Mouse (Mus musculus) macrophage (primary cell): Measurements from ENCODE around the gene A030014E15Rik. TPM values are rescaled to one million over a fixed set of nuclear protein-coding genes. Genes with fewer than 3 reads are reported as not detected.
"Not testable (repeated sequence)": the region's sequence is repeated elsewhere in the genome, so short reads cannot be mapped to it uniquely, and the experiment has no call there.

Experiments
- H3K27ac ChIP-seq: fragments of 350-480 bp; formaldehyde crosslinking; 2 replicates; pipeline ENCODE4 v1.9.0; 2021
- H3K36me3 ChIP-seq: fragments of 350-480 bp; formaldehyde crosslinking; 2 replicates; pipeline ENCODE4 v1.9.0; 2021; ENCODE audit errors: inconsistent target
- H3K4me3 ChIP-seq: fragments of 350-480 bp; formaldehyde crosslinking; 2 replicates; pipeline ENCODE4 v1.9.0; 2021; ENCODE audit errors: inconsistent target
- H3K79me2 ChIP-seq: fragments of 350-480 bp; formaldehyde crosslinking; 2 replicates; pipeline ENCODE4 v1.9.0; 2021; ENCODE audit errors: inconsistent target
- WGBS: methylation state at CpG from one replicate; pipeline ENCODE4 v1.1.7; 2026; ENCODE audit warnings: inconsistent platforms; ENCODE audit not compliant: missing documents; 5-methylcytosine and 5-hydroxymethylcytosine counted together
- polyA plus RNA-seq: library from polyadenylated mRNA; stranded (reverse); fragments of 250-400 nt; gene quantifications from 3 replicates; pipeline ENCODE4 v1.2.4, GENCODE M21; 2018; ENCODE audit warnings: inconsistent platforms
- total RNA-seq, 78 experiments: library from RNA; depleted of rRNA; stranded (reverse); fragments of 250-400 nt; gene quantifications; 1 replicate in 9 of 78; 2 replicates in 24 of 78; 3 replicates in 43 of 78; 4 replicates in 2 of 78; pipeline ENCODE4 v1.2.4; 2018; ENCODE audit warnings: inconsistent platforms in 56 of 78

Gene A030014E15Rik
- not detected for total RNA-seq (2018; cell fraction: chromatin; rRNA removed)
- total RNA-seq (2018; cell fraction: cytosol; rRNA removed): not detected
- total RNA-seq (2018; cell fraction: nucleus; rRNA removed): not detected
- not detected in 3 replicates for polyA plus RNA-seq

DNA sequence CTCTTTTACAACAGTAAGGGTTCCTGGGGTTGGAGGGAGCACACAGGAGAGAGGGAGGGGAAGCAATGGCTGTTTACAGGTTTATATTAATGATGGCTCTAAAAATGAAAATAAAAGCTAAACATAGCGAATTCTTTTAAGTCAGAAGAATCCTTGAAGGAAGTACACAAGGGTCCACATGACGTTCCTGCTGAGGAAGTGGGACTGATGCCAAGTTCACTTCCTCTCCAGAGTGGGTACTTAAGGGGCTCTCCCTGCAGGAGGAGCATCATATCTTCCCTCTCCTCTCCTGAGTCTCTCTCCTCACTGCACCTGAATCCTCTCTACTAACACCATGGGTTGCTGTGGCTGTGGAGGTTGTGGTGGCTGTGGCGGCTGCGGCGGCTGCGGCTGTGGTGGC, at the start of gene A030014E15Rik:
Gene A030014E15Rik (plus strand): TSS at position 268 of the 400 bp plus-strand sequence.
- WGBS: 38% methylated on average over 2 of the region's 6 CpGs
- Histone ChIP-seq H3K27ac (no peak within 1 kb of the TSS), H3K79me2 (no peaks in the 10 kb centered on the region), H3K36me3 (no peaks in the 10 kb centered on the region), H3K4me3 (no peak within 1 kb of the TSS)

DNA sequence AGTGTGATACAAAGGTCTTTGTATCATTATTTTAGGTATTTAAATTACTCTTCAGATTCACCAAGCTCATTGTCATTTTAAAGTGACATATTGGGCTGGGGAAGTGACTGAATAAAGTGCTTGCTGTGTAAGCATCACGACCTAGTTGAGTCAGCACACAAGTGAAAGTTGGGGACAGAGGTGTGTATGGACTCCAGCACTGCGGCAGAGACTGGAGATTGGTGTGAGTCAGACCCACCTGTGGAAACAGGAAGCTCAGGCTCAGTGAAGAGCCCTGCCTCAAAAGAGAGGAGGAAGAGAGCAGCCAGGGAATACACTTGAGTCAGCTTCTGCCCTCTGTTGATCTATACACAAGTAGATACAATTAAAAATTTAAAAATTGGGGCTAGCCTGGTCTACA, 45.5 kb upstream of the A030014E15Rik start:
- peaks cover 42% of the 10 kb centered on the region for H3K36me3 ChIP-seq
- peaks cover 24% of the 10 kb centered on the region for H3K79me2 ChIP-seq
- no peak overlapping the region for H3K4me3 ChIP-seq
- 85% methylated on average over 2 of the region's 2 CpGs for WGBS
- H3K27ac ChIP-seq: no peak overlapping the region

DNA sequence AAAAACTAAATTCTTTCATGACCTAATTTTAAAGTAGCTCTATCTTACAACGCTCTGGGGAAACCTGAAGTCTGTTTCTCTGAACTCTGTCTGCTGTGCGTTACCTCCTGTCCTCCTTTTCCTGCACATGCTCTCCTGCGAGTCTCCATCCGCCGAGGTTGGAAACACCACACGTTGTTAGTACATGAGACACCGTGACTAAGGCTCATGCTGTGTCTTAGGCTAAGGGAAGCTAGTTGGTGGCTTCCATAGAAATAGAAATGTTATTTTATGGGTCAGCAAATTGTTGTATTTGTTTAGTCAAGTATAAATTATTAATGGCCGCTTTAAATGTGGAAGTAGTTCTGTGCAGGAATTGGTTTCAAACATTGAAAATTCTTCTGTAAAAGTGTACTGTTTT, 44.5 kb upstream of the A030014E15Rik start:
- WGBS: 93% methylated on average over 8 of the region's 8 CpGs
- Histone ChIP-seq H3K27ac (no peak overlapping the region), H3K79me2 (peaks cover 14% of the 10 kb centered on the region; the same call in 1 of the 2 replicates), H3K36me3 (peaks cover 41% of the 10 kb centered on the region), H3K4me3 (no peak overlapping the region)

DNA sequence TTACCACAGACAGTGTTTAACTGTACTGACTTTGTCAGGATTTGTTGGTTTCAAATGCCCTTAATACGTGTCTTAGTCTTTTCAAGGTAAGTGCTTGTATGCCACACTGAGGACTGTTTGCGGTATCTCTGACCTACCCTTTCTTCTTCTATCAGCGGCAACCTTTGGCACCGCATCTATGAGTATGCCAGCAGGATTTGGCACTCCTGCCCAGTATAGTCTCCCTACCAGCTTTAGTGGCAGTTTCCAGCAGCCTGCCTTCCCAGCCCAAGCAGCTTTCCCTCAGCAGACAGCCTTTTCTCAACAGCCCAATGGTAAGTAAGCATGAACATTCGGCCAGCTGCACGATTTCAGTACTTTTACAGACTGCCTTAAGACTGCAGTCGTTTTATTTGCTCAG, 31.4 kb upstream of the A030014E15Rik start:
- Histone ChIP-seq H3K79me2 (no peaks in the 10 kb centered on the region), H3K4me3 (no peak overlapping the region), H3K36me3 (peaks cover 44% of the 10 kb centered on the region), H3K27ac (no peak overlapping the region)
- WGBS: 96% methylated on average over 7 of the region's 7 CpGs

DNA sequence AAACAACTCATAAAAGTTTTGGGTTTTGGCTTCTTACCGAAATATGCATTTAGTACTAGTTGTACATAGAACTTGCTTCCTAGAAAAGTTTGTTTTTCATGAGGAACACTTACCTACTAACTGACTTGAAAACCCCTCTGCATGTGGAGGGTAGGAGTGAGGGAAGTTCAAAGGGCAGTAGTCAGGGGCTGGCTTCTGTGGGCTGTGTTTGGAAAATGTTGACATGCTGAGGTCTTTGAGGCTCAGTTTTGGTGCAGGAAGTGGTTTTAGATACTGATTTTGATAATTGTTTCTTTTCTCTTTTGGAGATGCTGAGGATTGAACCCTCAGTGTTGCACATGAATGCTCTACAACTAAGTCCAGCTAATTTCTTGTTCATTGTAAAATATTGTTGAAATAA, 24.1 kb upstream of the A030014E15Rik start:
- H3K4me3 ChIP-seq: no peak overlapping the region
- peaks cover 21% of the 10 kb centered on the region; the same call in 1 of the 2 replicates for H3K36me3 ChIP-seq

DNA sequence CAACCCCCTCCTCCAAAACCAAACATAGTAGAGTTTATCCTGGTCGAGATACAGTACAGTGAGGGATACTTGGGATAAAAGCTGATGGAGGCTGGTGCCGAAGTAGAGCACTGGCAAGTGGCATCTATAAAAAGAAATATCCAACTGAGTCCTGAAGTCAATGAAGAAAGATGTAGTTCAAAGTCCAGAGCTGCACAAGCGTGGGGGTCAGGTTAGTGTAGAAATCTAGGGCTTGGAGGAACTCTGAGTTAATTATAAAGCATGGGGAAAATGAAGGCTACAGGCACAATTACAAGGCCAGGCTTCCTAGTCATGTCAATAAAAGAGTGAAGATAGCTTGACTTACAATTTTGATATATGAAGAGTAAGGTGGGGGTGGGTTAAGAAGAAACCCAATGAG, 23.5 kb upstream of the A030014E15Rik start:
- H3K27ac ChIP-seq: no peak overlapping the region
- no peaks in the 10 kb centered on the region for H3K79me2 ChIP-seq
- WGBS: 94% methylated on average over 3 of the region's 3 CpGs
- H3K36me3 ChIP-seq: peaks cover 15% of the 10 kb centered on the region; the same call in 1 of the 2 replicates
- H3K4me3 ChIP-seq: no peak overlapping the region

More for the DNA sequence above, 24.1 kb upstream of the A030014E15Rik start:
- H3K27ac ChIP-seq: no peak overlapping the region
- H3K79me2 ChIP-seq: no peaks in the 10 kb centered on the region
- 82% methylated on average over 1 of the region's 1 CpGs for WGBS

DNA sequence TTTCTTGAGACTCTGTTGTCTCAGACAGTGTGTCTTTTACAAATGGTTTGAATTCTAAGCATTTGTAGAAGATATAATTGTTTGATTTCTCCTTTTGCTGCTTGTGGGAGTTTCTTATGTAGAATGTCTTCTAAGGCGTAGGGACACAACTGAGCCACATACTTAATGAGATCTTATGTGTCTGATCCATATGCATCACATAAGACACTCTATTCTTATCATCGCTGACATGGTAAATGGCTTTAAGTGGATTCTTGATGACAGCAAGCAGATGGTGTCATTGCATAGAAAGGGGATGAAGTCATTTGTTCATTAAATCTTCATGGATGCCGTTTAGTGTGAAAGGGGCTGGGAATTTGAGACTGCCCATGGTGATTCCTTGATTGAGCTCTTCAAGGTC, 18.8 kb upstream of the A030014E15Rik start:
- Histone ChIP-seq H3K79me2 (no peaks in the 10 kb centered on the region), H3K27ac (no peak overlapping the region), H3K36me3 (peaks cover 11% of the 10 kb centered on the region; the same call in 1 of the 2 replicates), H3K4me3 (no peak overlapping the region)
- 97% methylated on average over 3 of the region's 3 CpGs for whole genome bisulfite sequencing

DNA sequence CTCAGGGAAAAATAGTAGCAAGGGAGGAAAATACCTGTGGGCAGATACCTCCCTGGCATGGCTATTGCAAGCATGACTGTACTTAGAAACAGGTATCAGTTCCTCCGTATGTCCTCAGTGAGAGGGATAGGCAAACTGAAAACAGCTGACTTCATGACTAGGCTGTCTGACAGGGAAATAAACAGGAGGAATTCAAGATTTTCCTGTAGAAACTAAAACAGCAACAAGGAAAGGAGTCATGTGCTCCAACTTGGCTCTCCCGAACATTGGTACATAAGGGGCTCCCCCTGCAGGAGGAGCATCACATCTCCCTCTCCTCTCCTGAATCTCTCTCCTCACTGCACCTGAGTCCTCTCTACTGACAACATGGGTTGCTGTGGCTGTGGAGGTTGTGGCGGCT, 11.7 kb upstream of the A030014E15Rik start, which contains the start of gene A030005L19Rik:
Gene A030005L19Rik (plus strand): TSS at position 301 of the 400 bp plus-strand sequence.
- Histone ChIP-seq H3K36me3 (no peaks in the 10 kb centered on the region), H3K4me3 (no peak within 1 kb of the TSS), H3K27ac (no peak within 1 kb of the TSS), H3K79me2 (no peaks in the 10 kb centered on the region)
- WGBS: 89% methylated on average over 3 of the region's 3 CpGs

DNA sequence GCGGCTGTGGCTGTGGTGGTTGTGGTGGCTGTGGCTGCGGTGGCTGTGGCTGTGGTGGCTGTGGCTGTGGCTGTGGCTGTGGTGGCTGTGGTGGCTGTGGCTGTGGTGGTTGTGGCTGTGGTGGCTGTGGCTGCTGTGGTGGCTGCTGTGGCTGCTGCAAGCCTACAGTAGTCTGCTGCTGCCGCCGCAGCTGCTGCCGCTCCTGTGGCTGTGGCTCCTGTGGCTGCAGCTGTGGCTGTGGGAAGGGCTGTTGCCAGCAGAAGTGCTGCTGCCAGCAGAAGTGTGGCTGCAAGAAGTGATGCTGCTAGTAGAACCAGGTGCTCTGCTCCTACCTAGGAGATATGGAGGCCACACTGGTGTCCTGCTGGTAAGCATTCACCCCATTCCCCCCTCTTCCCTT, 11.3 kb upstream of the A030014E15Rik start:
- not testable (repeated sequence) for H3K36me3 ChIP-seq, H3K79me2 ChIP-seq, H3K27ac ChIP-seq, H3K4me3 ChIP-seq
- 66% methylated on average over 5 of the region's 5 CpGs for WGBS

DNA sequence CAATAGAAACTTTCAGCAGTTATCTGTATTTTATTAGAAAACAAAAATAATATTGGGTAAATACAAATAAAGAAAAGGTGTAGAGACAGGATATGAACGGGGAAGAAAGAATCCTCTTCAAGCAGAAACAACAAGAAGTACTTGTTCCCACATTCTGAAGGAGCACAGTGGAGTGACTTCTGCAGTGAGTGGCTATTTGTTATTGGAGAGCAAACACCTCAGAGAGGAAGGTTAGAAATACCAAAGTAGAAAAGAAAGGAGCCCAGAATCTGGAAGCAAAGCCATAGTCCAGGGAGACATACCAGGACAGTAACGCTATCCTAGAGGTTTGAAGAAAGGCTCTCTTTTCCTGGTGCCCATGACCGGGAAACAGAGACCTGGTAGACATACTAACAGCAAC, 5.8 kb downstream of the A030014E15Rik start:
- not testable (repeated sequence) for H3K27ac ChIP-seq, H3K4me3 ChIP-seq, H3K79me2 ChIP-seq, H3K36me3 ChIP-seq
- 83% methylated on average over 1 of the region's 3 CpGs for WGBS

DNA sequence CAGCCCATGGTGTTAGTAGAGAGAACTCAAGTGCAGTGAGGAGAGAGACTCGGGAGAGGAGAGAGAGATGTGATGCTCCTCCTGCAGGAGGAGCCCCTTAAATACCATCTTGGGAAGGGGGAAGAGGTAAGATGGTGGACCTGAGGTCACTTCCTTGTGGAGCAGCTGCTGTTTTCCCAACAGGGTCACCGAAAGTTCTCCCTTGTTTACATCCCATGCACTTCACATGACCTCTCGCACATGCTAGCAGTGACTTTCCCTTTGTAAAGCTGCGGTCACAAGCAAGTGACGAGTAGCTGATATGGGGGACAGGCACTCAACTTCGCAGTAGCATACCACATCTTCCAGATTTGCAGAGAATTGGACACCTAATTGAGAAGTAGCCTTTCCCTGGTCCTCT, 6.6 kb downstream of the A030014E15Rik start, which contains the start of gene Gm6217:
Gene Gm6217 (minus strand): TSS at position 74 of the 400 bp plus-strand sequence.
- H3K4me3 ChIP-seq, H3K79me2 ChIP-seq, H3K36me3 ChIP-seq, H3K27ac ChIP-seq: not testable (repeated sequence)
- WGBS: no CpG with 5 or more reads among the region's 6 CpGs

DNA sequence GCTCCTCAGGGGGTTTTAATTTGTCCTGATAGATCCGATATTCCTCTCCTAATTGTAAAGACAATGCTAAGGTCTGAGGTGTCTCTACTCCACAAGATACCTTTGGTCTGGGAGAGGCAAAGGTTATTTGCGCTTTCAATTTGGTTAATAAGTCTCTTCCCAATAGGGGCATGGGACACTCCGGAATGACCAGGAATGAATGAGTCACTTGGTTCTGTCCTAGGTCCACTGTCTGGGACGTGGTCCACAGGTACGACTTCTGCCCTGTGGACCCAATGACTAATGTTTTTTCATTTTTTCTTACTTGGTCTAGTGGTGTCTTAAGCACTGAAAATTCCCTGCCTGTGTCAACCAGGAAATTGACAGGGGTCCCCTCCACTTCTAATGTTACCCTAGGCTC, 13.9 kb downstream of the A030014E15Rik start:
- no peak overlapping the region for H3K4me3 ChIP-seq
- WGBS: 94% methylated on average over 5 of the region's 5 CpGs
- no peaks in the 10 kb centered on the region for H3K36me3 ChIP-seq
- H3K79me2 ChIP-seq: no peaks in the 10 kb centered on the region
- H3K27ac ChIP-seq: no peak overlapping the region

DNA sequence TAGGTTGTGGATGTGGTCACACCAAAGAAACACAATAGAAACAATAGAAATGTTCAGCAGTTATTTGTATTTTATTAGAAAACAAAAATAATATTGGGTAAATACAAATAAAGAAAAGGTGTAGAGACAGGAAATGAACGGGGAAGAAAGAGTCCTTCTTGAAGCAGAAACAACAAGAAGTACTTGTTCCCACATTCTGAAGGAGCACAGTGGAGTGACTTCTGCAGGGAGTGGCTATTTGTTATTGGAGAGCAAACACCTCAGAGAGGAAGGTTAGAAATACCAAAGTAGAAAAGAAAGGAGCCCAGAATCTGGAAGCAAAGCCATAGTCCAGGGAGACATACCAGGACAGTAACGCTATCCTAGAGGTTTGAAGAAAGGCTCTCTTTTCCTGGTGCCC, 17.8 kb downstream of the A030014E15Rik start:
- not testable (repeated sequence) for H3K36me3 ChIP-seq, H3K27ac ChIP-seq, H3K79me2 ChIP-seq, H3K4me3 ChIP-seq
- 63% methylated on average over 1 of the region's 2 CpGs for WGBS

DNA sequence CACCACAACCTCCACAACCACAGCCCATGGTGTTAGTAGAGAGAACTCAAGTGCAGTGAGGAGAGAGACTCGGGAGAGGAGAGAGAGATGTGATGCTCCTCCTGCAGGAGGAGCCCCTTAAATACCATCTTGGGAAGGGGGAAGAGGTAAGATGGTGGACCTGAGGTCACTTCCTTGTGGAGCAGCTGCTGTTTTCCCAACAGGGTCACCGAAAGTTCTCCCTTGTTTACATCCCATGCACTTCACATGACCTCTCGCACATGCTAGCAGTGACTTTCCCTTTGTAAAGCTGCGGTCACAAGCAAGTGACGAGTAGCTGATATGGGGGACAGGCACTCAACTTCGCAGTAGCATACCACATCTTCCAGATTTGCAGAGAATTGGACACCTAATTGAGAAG, 18.6 kb downstream of the A030014E15Rik start, which contains the start of gene A030003K21Rik:
Gene A030003K21Rik (minus strand): TSS at position 94 of the 400 bp plus-strand sequence.
- no CpG with 5 or more reads among the region's 6 CpGs for WGBS
- not testable (repeated sequence) for H3K79me2 ChIP-seq, H3K4me3 ChIP-seq, H3K27ac ChIP-seq, H3K36me3 ChIP-seq

DNA sequence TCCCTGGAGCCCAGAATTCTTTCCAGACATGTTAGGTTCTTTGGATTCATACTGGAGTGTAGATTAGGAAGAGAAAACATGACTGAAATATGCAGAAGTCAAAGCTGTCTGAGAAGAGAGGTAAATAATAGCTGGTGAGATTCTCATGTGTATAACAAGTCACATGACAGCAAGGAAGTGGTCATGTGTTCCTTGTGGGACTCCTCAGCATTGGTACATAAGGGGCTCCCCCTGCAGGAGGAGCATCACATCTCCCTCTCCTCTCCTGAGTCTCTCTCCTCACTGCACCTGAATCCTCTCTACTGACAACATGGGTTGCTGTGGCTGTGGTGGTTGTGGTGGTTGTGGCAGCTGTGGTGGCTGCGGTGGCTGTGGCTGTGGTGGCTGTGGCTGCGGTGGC, 21.3 kb downstream of the A030014E15Rik start:
- no CpG with 5 or more reads among the region's 2 CpGs for WGBS
- not testable (repeated sequence) for H3K4me3 ChIP-seq, H3K27ac ChIP-seq, H3K79me2 ChIP-seq, H3K36me3 ChIP-seq

DNA sequence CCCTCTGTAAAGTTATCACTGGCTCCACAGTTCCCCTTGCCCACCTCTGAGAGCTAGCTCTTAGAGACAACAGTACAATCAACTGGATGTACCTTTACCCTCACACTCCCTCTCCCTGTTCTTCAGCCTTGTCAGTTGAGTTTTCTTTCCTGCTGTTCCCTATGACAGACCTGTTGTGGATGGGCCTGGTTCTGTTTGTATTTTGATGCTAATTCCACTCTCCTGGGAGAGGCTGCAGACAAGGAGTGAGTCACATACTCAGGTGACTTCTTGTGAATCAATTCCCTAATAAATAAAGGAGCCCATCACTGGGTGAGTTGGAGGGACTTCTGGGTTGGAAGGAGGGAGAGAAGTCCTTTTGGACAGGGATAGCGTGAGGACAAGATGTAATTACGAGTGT, 23.9 kb downstream of the A030014E15Rik start:
- H3K27ac ChIP-seq: no peak overlapping the region
- H3K36me3 ChIP-seq: no peaks in the 10 kb centered on the region
- H3K79me2 ChIP-seq: no peaks in the 10 kb centered on the region
- no peak overlapping the region for H3K4me3 ChIP-seq
- WGBS: 93% methylated on average over 2 of the region's 2 CpGs
